Mouse (Mus musculus): Measurements from ENCODE around the gene Cfap70. TPM values are rescaled to one million over a fixed set of nuclear protein-coding genes. Genes with fewer than 3 reads are reported as not detected.

The Cfap70 gene
- not detected for polyA plus RNA-seq (2017; shearing (Covaris generic))

DNA sequence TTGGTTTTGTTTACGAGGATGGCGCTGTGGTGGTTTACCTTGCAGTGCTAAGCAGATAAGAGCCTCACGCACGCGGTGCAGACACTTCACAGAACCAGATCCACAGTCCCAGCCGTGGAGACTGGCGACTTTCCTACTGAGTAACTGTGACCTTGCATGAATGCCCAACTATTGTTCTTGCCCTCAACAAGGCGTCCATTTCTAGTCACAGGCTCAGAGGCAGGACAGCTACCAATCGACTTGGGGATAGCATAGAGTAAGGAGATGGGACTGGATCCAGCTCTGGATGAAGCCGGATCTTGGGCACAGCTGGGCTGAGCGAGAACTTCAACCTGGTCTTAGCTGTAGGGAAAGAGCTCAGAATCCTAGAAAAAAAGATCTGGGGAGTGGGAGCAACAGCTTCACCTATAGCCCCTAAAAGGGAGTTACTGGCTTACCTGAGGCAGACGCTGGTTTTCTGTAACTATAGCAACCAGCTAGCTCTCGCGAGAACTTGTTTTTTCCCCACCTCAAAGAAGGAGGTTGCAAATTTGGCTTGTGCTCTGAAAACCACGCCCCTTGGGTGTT, at the start of gene Cfap70:
Cfap70 (minus strand) TSS at position 462 of the 567 bp plus-strand sequence.
- ATAC-seq: peak; percentile 67

DNA sequence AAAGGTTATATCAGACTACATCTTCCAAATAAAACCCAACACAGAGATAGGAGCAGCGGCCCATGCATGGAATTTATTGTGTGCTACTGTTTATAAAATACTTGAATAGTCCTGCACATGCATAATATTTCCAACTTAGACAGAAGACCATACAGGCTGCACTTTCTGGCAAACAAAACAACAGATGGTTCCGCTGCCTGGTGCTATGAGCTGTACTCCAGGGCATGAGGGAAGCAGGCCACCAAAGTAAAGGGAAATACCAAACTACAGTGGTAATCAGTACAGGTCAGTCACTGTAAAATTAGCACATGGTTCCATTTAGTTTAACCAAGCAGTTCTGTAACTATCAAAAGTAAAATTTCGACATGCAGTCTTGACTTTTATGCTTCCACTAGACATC, 48.0 kb upstream of the Cfap70 start:
- ATAC-seq: no peak

GRCm38 (mm10) chr14:20496603-20497002, 44.6 kb upstream of the Cfap70 start, which contains the start of gene Mss51:
Gene Mss51 (minus strand): TSS chr14:20496901.
- no peak for ATAC-seq

DNA sequence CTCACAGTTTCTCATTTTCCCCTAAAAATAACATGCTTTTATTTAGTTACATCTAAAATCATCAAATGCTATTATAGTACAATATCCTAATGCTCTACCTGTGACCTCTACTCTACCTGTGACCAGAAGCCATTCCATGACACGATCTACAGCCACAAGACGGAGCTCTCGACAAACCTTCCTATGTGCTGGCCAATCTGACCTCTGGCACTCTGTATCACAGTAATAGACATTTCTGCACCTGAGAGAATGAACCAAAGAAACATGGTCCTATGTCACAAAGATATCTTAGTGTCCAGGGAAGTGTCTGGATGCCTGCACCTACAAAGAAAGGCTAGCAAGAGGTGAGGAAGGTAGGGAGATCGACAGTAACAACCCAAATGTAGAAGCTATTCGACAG, 34.0 kb upstream of the Cfap70 start:
- ATAC-seq: no peak

- no peak for ATAC-seq
Measured at GRCm38 (mm10) chr14:20482051-20482751, 30.2 kb upstream of the Cfap70 start.

DNA sequence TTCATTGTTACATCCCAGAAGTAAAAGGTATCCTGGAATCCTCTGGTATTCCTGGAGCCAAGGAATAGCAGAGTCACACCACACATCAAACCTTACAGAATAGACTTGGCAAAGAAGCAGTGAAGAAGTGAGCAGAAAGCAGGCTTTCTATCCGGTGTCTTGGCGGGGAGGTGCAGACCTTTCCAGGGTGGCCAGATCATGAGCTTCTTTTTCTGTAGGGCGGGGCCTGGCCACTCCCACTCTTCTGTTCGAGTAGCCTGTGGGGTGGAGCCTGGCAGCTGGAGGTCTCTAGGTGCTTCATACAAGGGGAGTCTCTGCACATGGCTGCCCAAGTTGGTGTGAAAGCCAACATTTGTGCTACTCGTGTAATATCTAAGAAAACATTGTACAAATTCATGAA, 29.2 kb upstream of the Cfap70 start:
- ATAC-seq: no peak

GRCm38 (mm10) chr14:20480195-20480579, 28.2 kb upstream of the Cfap70 start:
- no peak for ATAC-seq

DNA sequence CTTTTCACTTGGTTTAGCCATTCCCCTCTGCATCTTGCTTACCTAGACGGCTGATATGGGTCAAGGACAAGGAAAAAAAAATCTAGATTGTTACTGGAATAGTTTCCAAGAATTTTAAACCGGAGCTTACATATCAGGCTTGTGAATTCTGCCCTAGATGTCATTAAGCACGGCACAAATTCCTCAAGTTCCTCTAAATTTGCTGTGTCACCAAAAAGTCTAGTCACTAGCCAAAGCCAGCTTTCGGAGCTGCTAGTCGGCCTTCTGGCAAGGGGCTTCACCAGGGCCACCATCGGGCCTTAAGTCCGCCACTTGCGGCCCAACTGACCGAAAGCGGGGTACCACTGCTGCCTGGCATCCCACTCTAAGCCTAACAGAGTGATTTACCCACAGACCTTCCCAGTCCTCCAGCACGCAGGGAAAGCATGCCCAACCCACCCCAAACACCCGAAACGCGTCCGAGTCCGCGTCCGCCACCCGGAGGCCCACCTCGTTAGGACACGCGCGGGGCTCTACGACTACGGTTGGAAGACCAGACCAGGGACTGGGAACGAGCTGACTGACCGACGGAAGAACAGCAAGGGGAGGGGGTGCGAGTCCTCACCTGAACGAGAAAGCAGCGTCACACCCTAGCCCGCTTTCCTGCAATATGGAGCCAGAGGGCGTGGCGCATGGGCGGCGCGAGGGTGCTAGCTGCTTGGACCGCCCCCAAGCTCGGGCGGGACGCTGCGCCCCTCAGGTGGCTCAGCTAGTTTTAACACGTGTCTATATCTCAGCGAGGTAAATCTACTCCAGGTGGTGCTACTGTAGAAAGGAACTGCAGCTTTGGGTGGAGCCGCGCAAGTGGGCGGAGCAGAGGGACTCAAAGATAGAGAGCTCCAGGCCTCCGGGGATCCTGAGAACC, 27.5 kb upstream of the Cfap70 start, which contains the start of gene Anxa7:
Anxa7 (minus strand) TSS at position 843 of the 904 bp plus-strand sequence.
- ATAC-seq: peak; percentile 84

GRCm38 (mm10) chr14:20478801-20479200, 26.8 kb upstream of the Cfap70 start:
- ATAC-seq: peak; percentile 13

GRCm38 (mm10) chr14:20478385-20478784, 26.4 kb upstream of the Cfap70 start:
- ATAC-seq: no peak

- no peak for ATAC-seq
Measured at GRCm38 (mm10) chr14:20477261-20478025, 25.4 kb upstream of the Cfap70 start.

DNA sequence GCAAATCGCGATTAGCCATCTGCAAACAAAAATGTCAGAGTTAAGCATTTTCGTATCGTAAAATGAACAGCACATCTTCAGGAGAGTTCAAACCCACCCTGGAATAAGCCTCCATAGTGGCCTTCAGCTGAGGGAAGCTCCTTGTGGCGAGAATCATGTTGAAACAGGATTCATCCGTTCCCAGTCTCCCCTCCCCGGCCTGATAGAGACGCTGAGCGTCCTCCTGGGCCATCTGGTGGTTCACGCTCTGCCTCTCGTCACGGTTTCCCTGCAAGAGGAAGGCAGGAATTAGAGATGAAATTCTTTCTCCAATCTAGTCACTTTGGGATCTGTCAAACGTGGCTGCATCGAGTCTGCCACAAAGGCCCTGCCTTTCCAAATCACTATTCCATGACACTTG, 8.2 kb upstream of the Cfap70 start:
- ATAC-seq: no peak

DNA sequence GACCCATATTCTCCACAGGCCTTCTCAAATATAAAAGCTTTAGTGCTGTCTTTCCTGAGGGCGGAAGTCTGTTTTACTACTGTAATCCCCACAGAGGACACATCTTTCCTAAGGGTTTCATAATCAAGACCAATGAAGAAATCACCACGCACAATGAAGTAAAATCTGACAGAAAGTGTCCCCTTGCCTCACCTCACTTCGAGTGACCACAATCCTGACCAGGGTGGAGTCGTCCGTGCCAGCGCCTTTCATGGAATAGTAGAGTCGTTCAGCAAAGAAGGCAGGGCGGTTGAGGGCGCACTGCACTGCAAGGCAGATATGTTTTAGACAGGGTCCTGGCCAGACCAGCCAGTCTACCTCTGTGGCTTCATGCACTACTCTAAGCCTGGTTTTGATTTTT, 6.4 kb upstream of the Cfap70 start:
- ATAC-seq: no peak

- no peak for ATAC-seq
Measured at GRCm38 (mm10) chr14:20452929-20453328, 903 bp upstream of the Cfap70 start.

DNA sequence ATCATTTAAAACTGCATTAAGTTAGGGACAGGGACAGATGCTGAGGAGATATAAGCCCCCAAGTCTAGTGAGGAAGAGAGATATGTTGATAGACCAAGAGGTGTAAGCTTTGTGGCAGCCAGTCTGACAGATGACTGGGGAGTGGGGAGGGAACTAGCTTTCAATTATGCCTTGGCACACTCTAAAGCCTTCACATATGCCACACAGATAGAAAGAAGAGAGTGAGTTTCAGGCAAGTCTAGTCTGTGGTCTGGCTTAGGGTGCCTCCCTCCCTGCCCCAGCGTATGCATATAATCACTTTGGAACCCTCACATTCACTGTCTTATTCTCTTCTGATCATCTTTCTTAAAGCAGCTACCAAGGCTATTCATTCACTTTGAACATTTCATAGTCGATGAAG, 724 bp downstream of the Cfap70 start:
- ATAC-seq: no peak

- ATAC-seq: no peak
Measured at GRCm38 (mm10) chr14:20447209-20447608, 4.8 kb downstream of the Cfap70 start.

GRCm38 (mm10) chr14:20442252-20442651, 9.8 kb downstream of the Cfap70 start:
- no peak for ATAC-seq

DNA sequence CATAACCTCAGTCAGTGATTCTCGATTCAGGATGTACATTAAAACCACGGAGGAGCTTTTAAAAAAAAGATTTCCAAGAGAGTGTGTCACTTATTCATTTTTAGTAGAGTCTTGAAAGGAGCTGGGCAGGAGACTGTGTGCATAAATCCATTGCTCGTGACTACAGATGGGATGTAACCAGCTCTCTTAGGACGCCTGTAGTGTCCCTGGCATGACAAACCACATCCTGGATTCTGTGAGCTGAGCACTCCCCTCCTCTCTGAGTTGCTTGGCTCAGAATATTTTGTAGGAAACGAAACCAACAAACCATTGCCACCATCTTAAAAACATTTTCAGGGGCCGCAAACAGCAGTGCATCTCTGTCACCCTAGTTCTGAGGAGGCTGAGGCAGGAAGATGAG, 15.1 kb downstream of the Cfap70 start:
- no peak for ATAC-seq

DNA sequence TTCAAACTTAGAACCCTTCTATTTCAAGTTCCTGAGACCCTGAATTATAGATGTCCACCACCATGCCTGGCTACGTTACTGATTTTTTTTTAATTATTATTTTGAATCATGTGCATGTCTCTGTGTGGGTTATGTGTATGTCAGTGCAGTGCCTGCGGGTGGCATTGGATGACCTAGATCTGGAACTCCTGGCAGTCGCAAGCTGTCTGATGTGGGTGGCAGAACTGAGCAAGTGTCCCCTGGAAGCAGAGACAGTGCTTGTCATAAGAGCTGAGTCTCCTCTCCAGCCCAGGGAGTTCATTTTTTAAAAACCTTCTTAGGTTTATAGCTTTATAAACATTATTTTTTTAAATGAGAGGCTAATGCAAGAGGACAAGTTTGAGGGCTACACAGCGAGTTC, 19.6 kb downstream of the Cfap70 start:
- ATAC-seq: no peak

- ATAC-seq: no peak
Measured at GRCm38 (mm10) chr14:20431726-20432125, 20.3 kb downstream of the Cfap70 start.

DNA sequence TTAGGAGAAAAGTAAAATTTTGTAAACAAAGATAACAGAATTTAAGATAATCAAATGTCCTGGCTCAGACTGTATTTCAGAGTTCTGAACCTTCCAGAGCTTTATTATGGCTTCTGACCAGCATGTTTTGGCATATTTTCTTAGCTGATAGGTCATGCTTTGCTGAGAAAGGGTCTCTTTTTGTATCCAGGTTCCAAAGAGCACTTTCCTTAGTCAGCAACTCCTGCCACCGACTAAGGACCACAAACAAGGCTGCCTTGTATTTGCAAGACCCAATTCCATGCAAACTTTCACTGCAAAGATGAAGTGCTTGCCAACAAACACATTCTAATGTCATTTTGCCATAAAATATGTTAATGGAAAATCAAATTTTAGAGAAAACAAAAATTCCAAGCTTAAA, 22.2 kb downstream of the Cfap70 start:
- ATAC-seq: no peak

DNA sequence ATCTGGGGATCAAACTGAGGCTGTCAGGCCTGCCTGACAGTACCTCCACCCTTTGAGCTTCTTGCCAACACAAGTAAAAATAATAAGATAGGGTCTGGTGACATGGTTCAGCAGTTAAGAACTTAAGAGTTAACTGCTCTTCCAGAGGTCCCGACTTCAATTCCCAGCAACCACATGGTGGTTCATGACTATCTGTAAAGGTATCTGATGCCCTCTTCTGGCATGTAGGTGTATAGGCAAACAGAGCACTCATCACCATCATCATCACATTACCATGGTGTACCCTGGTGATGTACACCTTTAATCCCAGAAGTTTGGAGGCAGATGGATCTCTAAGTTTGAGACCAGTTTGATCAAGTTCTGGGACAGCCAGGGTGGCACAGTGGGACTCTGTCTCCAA, 23.4 kb downstream of the Cfap70 start:
- no peak for ATAC-seq

GRCm38 (mm10) chr14:20423046-20423445, 29.0 kb downstream of the Cfap70 start:
- no peak for ATAC-seq
